Comparison of ENCODE assay signal across 10 mouse cellular contexts in the genomic region with DNA sequence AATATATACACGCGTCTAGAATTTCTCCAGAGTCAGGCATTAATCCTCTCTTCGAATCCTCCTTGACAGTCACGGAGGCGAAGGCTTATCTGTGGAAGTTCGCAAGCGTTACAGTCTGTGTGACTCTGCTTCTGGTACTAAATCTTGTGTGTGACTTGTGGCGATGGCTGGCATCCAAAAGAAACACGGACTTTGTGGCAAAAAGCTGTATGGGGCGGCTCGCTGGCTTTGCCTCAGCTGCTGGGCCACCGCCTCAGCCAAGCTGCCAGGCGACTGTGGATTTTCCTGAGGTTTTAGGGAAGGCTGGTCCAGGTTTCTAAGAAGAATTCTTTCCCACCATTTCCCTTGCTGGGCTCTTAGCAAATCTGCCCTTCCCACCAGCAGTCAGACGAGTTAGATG. TPM values are rescaled to one million over a fixed set of nuclear protein-coding genes. Genes with fewer than 3 reads are reported as not detected.
DNase-seq lines count a peak whose midpoint lies in the region; ATAC-seq and TF ChIP-seq lines count a peak whose summit lies in the region.
"Had no signal": no experiment of that assay in that cellular context is flagged by ENCODE, and none has a peak within 500 bp of the region (broad histone marks: within the 10 kb centered on the region; RNA-seq: fewer than 3 reads in every experiment).

No protein-coding gene starts in this region.

- no peak for TF ChIP-seq POLR2A in kidney, adult 2 months (IDR thresholded peaks at IDR 0.05; ENCODE audit: low read depth, low read length)

- no peak overlapping the region for H3K4me2 ChIP-seq in hindbrain, postnatal 0 days (ENCODE audit: low read depth, low read length)
- H3K4me2 ChIP-seq in hindbrain, embryonic 16.5 days (ENCODE audit: low read length), result no peak overlapping the region
- H3K4me2 ChIP-seq in forebrain, embryonic 11.5 days (ENCODE audit: low read depth, low read length, severe bottlenecking), result no peak overlapping the region
- H3K4me2 ChIP-seq: heart, embryonic 15.5 days had no signal

- peak; percentile 15 for DNase-seq in hindbrain, postnatal 0 days (ENCODE audit: low spot score)
- DNase-seq in adipocyte (ENCODE audit: low spot score), result peak; percentile 89
- peak; percentile 75 for DNase-seq in kidney, adult 2 months
- peak; percentile 34 for DNase-seq in lung, postnatal 14 days
- no peak for DNase-seq in c-Kit-positive CD71-positive TER-119-positive erythroid progenitor cells, embryonic 14.5 days (ENCODE audit: low spot score)
- no peak for DNase-seq in layer of hippocampus, postnatal 36 days
- no peak for DNase-seq in forebrain, embryonic 11.5 days (ENCODE audit: low spot score)
- DNase-seq: right cerebral cortex, adult 18-20 months had no signal

- TF ChIP-seq CTCF in hindbrain, postnatal 0 days (IDR thresholded peaks at IDR 0.05; ENCODE audit: low read depth), result no peak
- no peak for TF ChIP-seq CTCF in kidney, adult 2 months (conservative IDR thresholded peaks at IDR 0.05; ENCODE audit: insufficient read depth, insufficient read length, low read depth, low read length)

- H3K9me3 ChIP-seq in hindbrain, postnatal 0 days (ENCODE audit: low read length), result no peaks in the 10 kb centered on the region
- no peaks in the 10 kb centered on the region for H3K9me3 ChIP-seq in hindbrain, embryonic 16.5 days (ENCODE audit: control insufficient read depth, low read length)
- H3K9me3 ChIP-seq in forebrain, embryonic 11.5 days (ENCODE audit: control insufficient read depth, low read length), result no peaks in the 10 kb centered on the region
- H3K9me3 ChIP-seq: heart, embryonic 15.5 days had no signal

- H3K36me3 ChIP-seq in hindbrain, postnatal 0 days (ENCODE audit: insufficient read depth, low read length), result no peaks in the 10 kb centered on the region
- no peaks in the 10 kb centered on the region for H3K36me3 ChIP-seq in hindbrain, embryonic 16.5 days (ENCODE audit: control insufficient read depth, insufficient read depth, low read length)
- H3K36me3 ChIP-seq in kidney, adult 2 months (ENCODE audit: control insufficient read depth, insufficient read depth, low read length), result no peaks in the 10 kb centered on the region
- H3K36me3 ChIP-seq in forebrain, embryonic 11.5 days (ENCODE audit: control insufficient read depth, insufficient read depth, low read length), result no peaks in the 10 kb centered on the region
- H3K36me3 ChIP-seq: heart, embryonic 15.5 days had no signal

- no peak overlapping the region for H3K4me3 ChIP-seq in hindbrain, postnatal 0 days (ENCODE audit: low read length)
- H3K4me3 ChIP-seq in hindbrain, embryonic 16.5 days (ENCODE audit: low read length), result no peak overlapping the region
- H3K4me3 ChIP-seq in kidney, adult 2 months (ENCODE audit: insufficient read depth, low read depth, low read length), result no peak overlapping the region
- H3K4me3 ChIP-seq in forebrain, embryonic 11.5 days (ENCODE audit: low read depth, low read length), result no peak overlapping the region
- H3K4me3 ChIP-seq: heart, embryonic 15.5 days had no signal

- 57% methylated on average over 14 of the region's 14 CpGs for WGBS in hindbrain, postnatal 0 days
- 75% methylated on average over 14 of the region's 14 CpGs for WGBS in hindbrain, embryonic 16.5 days
- 25% methylated on average over 14 of the region's 14 CpGs for WGBS in kidney, adult 2 months
- 86% methylated on average over 14 of the region's 14 CpGs for WGBS in forebrain, embryonic 11.5 days

- no peaks in the 10 kb centered on the region for H3K4me1 ChIP-seq in hindbrain, postnatal 0 days (ENCODE audit: insufficient read depth, low read length)
- no peaks in the 10 kb centered on the region for H3K4me1 ChIP-seq in hindbrain, embryonic 16.5 days (ENCODE audit: control insufficient read depth, insufficient read depth, low read depth, low read length)
- H3K4me1 ChIP-seq in kidney, adult 2 months (ENCODE audit: control insufficient read depth, insufficient read depth, low read length), result no peaks in the 10 kb centered on the region
- H3K4me1 ChIP-seq in forebrain, embryonic 11.5 days (replicated peaks; ENCODE audit: control insufficient read depth, insufficient read depth, low read length), result no peaks in the 10 kb centered on the region
- H3K4me1 ChIP-seq: heart, embryonic 15.5 days had no signal

- H3K9ac ChIP-seq in hindbrain, postnatal 0 days (replicated peaks; ENCODE audit: low read length), result no peak overlapping the region
- H3K9ac ChIP-seq in hindbrain, embryonic 16.5 days (ENCODE audit: low read depth, low read length), result no peak overlapping the region
- no peak overlapping the region for H3K9ac ChIP-seq in forebrain, embryonic 11.5 days (ENCODE audit: low read length)
- H3K9ac ChIP-seq: heart, embryonic 15.5 days had no signal

- ATAC-seq in hindbrain, postnatal 0 days, result no peak
- no peak for ATAC-seq in hindbrain, embryonic 16.5 days
- ATAC-seq in forebrain, embryonic 11.5 days (replicated peaks; ENCODE audit: low FRiP score), result no peak

- H3K27me3 ChIP-seq in hindbrain, postnatal 0 days (ENCODE audit: insufficient read depth, low read length), result no peaks in the 10 kb centered on the region
- H3K27me3 ChIP-seq in hindbrain, embryonic 16.5 days (replicated peaks; ENCODE audit: control insufficient read depth, insufficient read depth, low read length), result no peaks in the 10 kb centered on the region
- H3K27me3 ChIP-seq in kidney, adult 2 months (replicated peaks; ENCODE audit: control insufficient read depth, insufficient read depth, low read length), result no peaks in the 10 kb centered on the region
- no peaks in the 10 kb centered on the region for H3K27me3 ChIP-seq in forebrain, embryonic 11.5 days (ENCODE audit: control insufficient read depth, insufficient read depth, low read length)
- H3K27me3 ChIP-seq: heart, embryonic 15.5 days had no signal

- H3K27ac ChIP-seq in hindbrain, postnatal 0 days, result no peak overlapping the region
- no peak overlapping the region for H3K27ac ChIP-seq in hindbrain, embryonic 16.5 days (ENCODE audit: low read depth, low read length)
- peak overlapping the region; percentile 8; the same call in 1 of the 2 replicates for H3K27ac ChIP-seq in kidney, adult 2 months (ENCODE audit: insufficient read depth, low read depth, low read length)
- H3K27ac ChIP-seq in forebrain, embryonic 11.5 days (ENCODE audit: low read depth, low read length), result no peak overlapping the region
- H3K27ac ChIP-seq: heart, embryonic 15.5 days had no signal

RNA-seq across cellular contexts. Expression of a gene that starts 21.1 kb away (rescaled TPM):
- 0.14 and 0.68 TPM in 2 replicates for total RNA-seq in hindbrain, postnatal 0 days (2014; rRNA removed)
- polyA plus RNA-seq in hindbrain, postnatal 0 days (2015; fragmentation: Nextera tagmentation; extraction: Ambion mirVana), result 0.51 and 0.96 TPM in 2 replicates
- 0.51 and 0.59 TPM in 2 replicates for polyA plus RNA-seq in hindbrain, embryonic 16.5 days (2015; fragmentation: Nextera tagmentation; extraction: Ambion mirVana)
- polyA plus RNA-seq in kidney, adult 2 months (2012; rRNA removed), result 9.7 and 11.4 TPM in 2 replicates
- not detected for total RNA-seq in layer of hippocampus, postnatal 36 days (2021)
- polyA plus RNA-seq in forebrain, embryonic 11.5 days (2014; fragmentation: Nextera tagmentation; extraction: Ambion mirVana), result 0.83 and 1.0 TPM in 2 replicates

Comparison
In these comparisons a context has a peak if more than half of its experiments do, and no peak if none do; other contexts are left out.
1. DNase-seq: peak in hindbrain, postnatal 0 days (single experiment), adipocyte (single experiment), kidney, adult 2 months (single experiment) and lung, postnatal 14 days (single experiment); none in c-Kit-positive CD71-positive TER-119-positive erythroid progenitor cells, embryonic 14.5 days (single experiment), layer of hippocampus, postnatal 36 days (0 of 2) and forebrain, embryonic 11.5 days (single experiment).